Mouse (Mus musculus) kidney, postnatal 0 days (tissue): ENCODE data around the gene Otud6a. TPM values are rescaled to one million over a fixed set of nuclear protein-coding genes. Genes with fewer than 3 reads are reported as not detected.
"Not testable (repeated sequence)": the region's sequence is repeated elsewhere in the genome, so short reads cannot be mapped to it uniquely, and the experiment has no call there.

ENCODE experiments used
- ATAC-seq: fragments of 200-750 bp; cut with Nextera tagmentation; replicated peaks from 2 replicates; pipeline ENCODE4 v1.8.0; 2017; ENCODE audit warnings: low read depth, moderate number of reproducible peaks, moderate TSS enrichment, moderate library complexity; ENCODE audit not compliant: low FRiP score
- DNase-seq: peaks from one replicate; pipeline ENCODE4 v3.0.0-alpha.2; 2016; ENCODE audit warnings: low spot score
- H3K27ac ChIP-seq: fragments of 300-500 bp; sonication (generic); 2 replicates; pipeline ENCODE4 v1.5.1; 2014; ENCODE audit warnings: mild to moderate bottlenecking
- H3K27me3 ChIP-seq: fragments of 300-500 bp; sonication (generic); 2 replicates; pipeline ENCODE4 v1.6.1; 2014; ENCODE audit warnings: low read length, mixed read lengths; ENCODE audit not compliant: insufficient read depth
- H3K36me3 ChIP-seq: fragments of 300-500 bp; sonication (generic); 2 replicates; pipeline ENCODE4 v1.6.1; 2014; ENCODE audit warnings: low read length, mixed read lengths; ENCODE audit not compliant: insufficient read depth
- H3K4me1 ChIP-seq: fragments of 300-500 bp; sonication (generic); replicated peaks from 2 replicates; pipeline ENCODE4 v1.6.1; 2014; ENCODE audit warnings: antibody characterized with exemption, low read length, mixed read lengths; ENCODE audit not compliant: insufficient read depth
- H3K4me2 ChIP-seq: fragments of 300-500 bp; sonication (generic); 2 replicates; pipeline ENCODE4 v1.6.1; 2014; ENCODE audit warnings: mild to moderate bottlenecking, low read length, moderate library complexity, mixed read lengths
- H3K4me3 ChIP-seq: fragments of 300-500 bp; sonication (generic); replicated peaks from 2 replicates; pipeline ENCODE4 v1.5.1; 2014; ENCODE audit warnings: low read depth, low read length
- H3K9ac ChIP-seq: fragments of 300-500 bp; sonication (generic); 2 replicates; pipeline ENCODE4 v1.6.1; 2014; ENCODE audit warnings: low read depth, low read length
- H3K9me3 ChIP-seq: fragments of 300-500 bp; sonication (generic); replicated peaks from 2 replicates; pipeline ENCODE4 v1.6.1; 2016; ENCODE audit warnings: low read length, inconsistent platforms, mixed read lengths
- CTCF ChIP-seq: IDR thresholded peaks from 2 replicates; pipeline ENCODE4 v1.5.1; 2016; ENCODE audit warnings: antibody characterized with exemption, low read depth, mild to moderate bottlenecking, moderate library complexity
- WGBS: fragments of 180-500 bp; shearing (Covaris S2); extraction: QIAGEN DNeasy Blood & Tissue Kit; methylation state at CpG from one replicate; pipeline ENCODE4 v1.1.7; 2014; 5-methylcytosine and 5-hydroxymethylcytosine counted together
- polyA plus RNA-seq: library from polyadenylated mRNA; unstranded; fragments of >200 nt; fragmentation: Nextera tagmentation; extraction: Ambion mirVana; gene quantifications from 2 replicates; pipeline ENCODE4 v1.2.1, GENCODE M21; 2015

The Otud6a gene
- polyA plus RNA-seq, 1 experiment from 2014 or later = not detected

DNA sequence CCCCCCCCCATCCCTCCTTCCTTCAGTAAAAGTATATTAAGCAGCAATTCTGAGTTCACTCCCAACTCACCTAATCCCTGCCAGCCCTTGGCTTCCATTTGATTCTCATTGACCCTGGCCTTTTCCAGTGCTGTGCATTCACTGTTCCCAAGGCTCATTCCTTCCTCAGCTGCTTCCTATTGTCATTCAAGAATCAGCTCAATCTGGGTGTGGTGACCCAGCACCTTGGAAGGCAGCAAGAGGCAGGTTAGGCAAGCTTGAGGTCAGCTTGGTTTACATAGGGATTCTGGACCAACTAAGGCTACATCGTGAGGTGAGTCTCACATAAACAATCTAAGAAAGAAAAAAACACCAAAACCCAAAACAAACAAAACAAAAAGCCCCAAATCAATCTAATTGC lies 19.6 kb upstream of the Otud6a start:
- Histone ChIP-seq H3K4me3 (no peak overlapping the region), H3K27ac (no peak overlapping the region), H3K9me3 (no peaks in the 10 kb centered on the region), H3K4me2 (no peak overlapping the region), H3K4me1 (no peaks in the 10 kb centered on the region), H3K36me3 (no peaks in the 10 kb centered on the region), H3K27me3 (no peaks in the 10 kb centered on the region), H3K9ac (no peak overlapping the region)
- DNase-seq (no peak), ATAC-seq (no peak)
- 56% methylated on average over 1 of the region's 1 CpGs for WGBS
- TF ChIP-seq CTCF = no peak

GRCm38 (mm10) chrX:100432311-100432710 lies 3.5 kb downstream of the Otud6a start:
- Histone ChIP-seq H3K4me2 (no peak overlapping the region), H3K4me1 (no peaks in the 10 kb centered on the region), H3K27me3 (no peaks in the 10 kb centered on the region), H3K4me3 (no peak overlapping the region), H3K27ac (no peak overlapping the region), H3K9ac (no peak overlapping the region), H3K9me3 (no peaks in the 10 kb centered on the region), H3K36me3 (no peaks in the 10 kb centered on the region)
- WGBS = 64% methylated on average over 3 of the region's 3 CpGs
- ATAC-seq (no peak), DNase-seq (no peak)
- TF ChIP-seq CTCF = no peak

DNA sequence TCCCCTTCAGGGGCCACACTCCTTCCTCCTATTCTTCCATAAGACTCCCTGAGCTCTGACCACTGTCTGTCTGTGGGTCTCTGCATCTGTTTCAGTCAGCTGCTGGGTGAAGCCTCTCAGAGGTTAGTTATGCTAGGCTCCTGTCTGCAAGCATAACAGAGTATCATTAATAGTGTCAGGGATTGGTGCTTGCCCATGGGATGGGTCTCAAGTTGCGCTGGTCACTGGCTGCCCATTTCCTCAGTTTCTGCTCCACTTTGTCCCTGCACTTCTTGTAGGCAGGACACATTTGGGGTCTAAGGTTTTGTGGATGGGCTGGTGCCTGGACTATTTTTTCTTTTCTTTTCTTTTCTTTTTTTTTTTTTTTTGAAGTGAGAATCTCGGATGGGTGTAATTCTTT lies 13.8 kb downstream of the Otud6a start, which contains the start of gene Awat2:
Awat2 (minus strand) TSS at position 101 of the 400 bp plus-strand sequence.
- not testable (repeated sequence) for H3K9ac ChIP-seq, H3K27me3 ChIP-seq, H3K4me2 ChIP-seq, H3K4me1 ChIP-seq, DNase-seq, H3K9me3 ChIP-seq, H3K36me3 ChIP-seq, H3K4me3 ChIP-seq, ATAC-seq, H3K27ac ChIP-seq
- 81% methylated on average over 2 of the region's 2 CpGs for WGBS

GRCm38 (mm10) chrX:100443532-100443931 lies 14.7 kb downstream of the Otud6a start:
- WGBS = 90% methylated on average over 7 of the region's 7 CpGs
- no peaks in the 10 kb centered on the region for H3K9me3 ChIP-seq
- DNase-seq = no peak

GRCm38 (mm10) chrX:100468047-100468446 lies 39.2 kb downstream of the Otud6a start:
- Histone ChIP-seq H3K4me1 (no peaks in the 10 kb centered on the region), H3K27me3 (no peaks in the 10 kb centered on the region), H3K9ac (no peak overlapping the region), H3K4me3 (no peak overlapping the region), H3K27ac (no peak overlapping the region), H3K36me3 (no peaks in the 10 kb centered on the region), H3K9me3 (no peaks in the 10 kb centered on the region), H3K4me2 (no peak overlapping the region)
- no peak for DNase-seq
- TF ChIP-seq CTCF = no peak
- ATAC-seq = no peak
- WGBS = 73% methylated on average over 4 of the region's 4 CpGs

More at GRCm38 (mm10) chrX:100443532-100443931, 14.7 kb downstream of the Otud6a start:
- Histone ChIP-seq H3K4me2 (no peak overlapping the region), H3K4me3 (no peak overlapping the region), H3K4me1 (no peaks in the 10 kb centered on the region), H3K36me3 (no peaks in the 10 kb centered on the region), H3K27ac (no peak overlapping the region), H3K27me3 (no peaks in the 10 kb centered on the region), H3K9ac (no peak overlapping the region)
- TF ChIP-seq CTCF = no peak
- ATAC-seq = no peak

DNA sequence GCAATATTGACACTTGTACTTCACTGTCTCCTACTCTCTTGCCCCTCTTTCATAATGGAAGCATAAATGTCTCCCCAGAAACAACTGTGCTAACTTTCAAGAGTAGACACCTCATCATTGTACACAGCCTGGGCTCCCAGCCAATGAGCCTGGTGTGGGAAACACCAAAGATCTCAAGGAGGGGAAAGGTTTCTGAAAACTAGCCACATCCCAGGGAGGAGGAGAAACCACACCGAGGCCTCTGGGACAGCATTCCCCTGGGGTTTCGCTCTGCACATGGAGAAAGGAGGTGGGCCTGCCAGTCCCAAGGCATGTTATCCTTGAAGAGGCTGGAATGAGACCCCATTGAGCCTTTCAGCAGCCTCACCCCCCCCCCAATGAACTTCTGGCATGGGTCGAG lies 41.3 kb downstream of the Otud6a start:
- ATAC-seq = no peak
- no peak for TF ChIP-seq CTCF
- Histone ChIP-seq H3K4me1 (no peaks in the 10 kb centered on the region), H3K36me3 (no peaks in the 10 kb centered on the region), H3K9me3 (no peaks in the 10 kb centered on the region), H3K27me3 (no peaks in the 10 kb centered on the region), H3K9ac (no peak overlapping the region), H3K4me2 (no peak overlapping the region), H3K27ac (no peak overlapping the region), H3K4me3 (no peak overlapping the region)
- DNase-seq = no peak
- 70% methylated on average over 3 of the region's 3 CpGs for WGBS

GRCm38 (mm10) chrX:100471491-100471890 lies 42.7 kb downstream of the Otud6a start:
- H3K36me3 ChIP-seq = no peaks in the 10 kb centered on the region
- H3K4me1 ChIP-seq = no peaks in the 10 kb centered on the region
- H3K4me2 ChIP-seq = no peak overlapping the region
- no peak overlapping the region for H3K27ac ChIP-seq
- no peaks in the 10 kb centered on the region for H3K27me3 ChIP-seq
- 87% methylated on average over 3 of the region's 3 CpGs for WGBS
- no peak for DNase-seq
- no peak for TF ChIP-seq CTCF
- no peak overlapping the region for H3K9ac ChIP-seq
- H3K4me3 ChIP-seq = no peak overlapping the region
- no peaks in the 10 kb centered on the region for H3K9me3 ChIP-seq
- ATAC-seq = no peak
